Mouse (Mus musculus): Measurements from ENCODE around the gene C1qtnf5.

C1qtnf5 gene

DNA sequence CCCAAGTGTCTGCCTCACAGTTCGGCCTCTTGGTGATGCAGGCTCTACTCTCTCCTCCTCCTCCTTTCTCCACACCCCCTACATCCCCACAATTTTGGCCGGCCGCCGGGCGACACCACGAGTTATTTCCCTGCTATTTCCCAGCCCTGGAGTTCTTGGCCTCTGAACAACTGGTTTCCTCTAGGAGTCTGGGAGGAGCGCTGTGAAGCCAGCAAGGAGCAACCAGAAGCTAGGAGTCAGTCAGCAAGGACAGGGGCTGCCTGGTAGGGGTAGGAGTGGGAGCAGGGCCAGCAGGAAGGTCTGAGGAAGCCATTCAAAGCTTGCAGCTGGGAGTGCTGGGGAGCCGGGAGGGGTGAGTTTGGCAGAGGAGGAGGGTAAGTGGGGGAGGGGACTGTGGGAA is at the start of gene C1qtnf5:
Gene C1qtnf5 (plus strand): TSS at position 136 of the 400 bp plus-strand sequence.
- DNase-seq (ENCODE audit: low read depth, low spot score) = peak; percentile 45

DNA sequence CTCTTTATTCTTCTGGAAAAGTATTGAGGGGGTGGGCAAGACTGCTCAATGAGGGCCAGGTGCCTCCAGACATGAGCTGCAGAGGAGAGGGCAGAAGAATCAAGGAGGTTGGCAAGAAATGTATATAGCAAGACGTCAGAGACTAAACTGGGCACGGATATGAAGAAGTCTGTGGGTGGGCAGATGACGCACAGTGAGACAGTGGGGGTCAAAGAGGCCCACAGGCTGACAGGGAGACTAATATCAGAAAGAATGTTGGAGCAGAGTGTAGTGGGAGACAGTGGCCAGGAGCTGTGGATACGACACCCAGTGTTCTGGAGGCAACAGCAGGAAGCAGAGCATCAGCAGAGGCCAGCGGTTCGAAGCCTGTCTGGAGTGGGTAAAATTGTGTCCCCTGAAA is 48.4 kb upstream of the C1qtnf5 start:
- no peak for DNase-seq (ENCODE audit: low read depth, low spot score)

DNA sequence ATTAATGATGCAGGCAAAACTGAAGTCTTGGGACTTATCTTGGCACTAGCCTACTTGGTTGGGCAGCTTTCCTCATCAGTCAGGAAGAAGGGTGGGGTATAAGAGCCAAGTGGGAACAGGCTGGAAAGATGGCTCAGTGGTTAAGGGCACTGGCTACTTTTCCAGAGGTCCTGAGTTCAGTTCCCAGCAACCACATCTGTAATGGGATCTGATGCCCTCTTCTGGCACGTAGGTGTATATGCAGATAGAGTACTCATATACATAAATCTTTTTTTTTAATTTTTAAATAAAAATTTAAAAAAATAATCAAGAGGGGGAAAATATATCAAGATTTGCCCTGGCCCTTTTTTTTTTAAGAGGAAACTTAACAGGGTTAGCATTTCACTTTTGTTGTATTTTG is 41.9 kb upstream of the C1qtnf5 start:
- no peak for DNase-seq (ENCODE audit: low read depth, low spot score)

DNA sequence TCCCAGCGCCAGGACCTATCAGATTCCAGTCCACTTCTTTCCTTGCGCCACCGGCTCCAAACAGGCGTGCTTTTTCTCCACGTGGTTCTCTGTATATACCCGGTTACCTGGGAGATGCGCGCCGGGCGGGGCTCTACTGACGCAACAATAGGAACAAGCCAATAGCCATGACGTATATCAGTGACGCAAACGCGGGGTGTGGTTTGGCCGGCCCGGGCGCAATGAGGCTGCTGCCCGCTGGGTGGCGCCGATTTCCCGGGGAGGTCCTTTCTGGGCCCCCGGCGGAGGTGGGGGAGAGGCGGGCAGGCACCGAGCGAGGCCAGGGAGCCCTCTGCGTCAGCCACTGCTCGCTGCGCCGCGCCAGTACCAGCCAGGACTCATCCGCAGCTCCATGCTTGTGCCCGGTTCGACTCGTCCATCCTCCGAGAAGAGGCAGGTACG is 40.2 kb upstream of the C1qtnf5 start, which contains the start of gene Usp2:
Gene Usp2 (plus strand): TSS at position 237 of the 441 bp plus-strand sequence.
- DNase-seq (ENCODE audit: low read depth, low spot score) = peak; percentile 92

DNA sequence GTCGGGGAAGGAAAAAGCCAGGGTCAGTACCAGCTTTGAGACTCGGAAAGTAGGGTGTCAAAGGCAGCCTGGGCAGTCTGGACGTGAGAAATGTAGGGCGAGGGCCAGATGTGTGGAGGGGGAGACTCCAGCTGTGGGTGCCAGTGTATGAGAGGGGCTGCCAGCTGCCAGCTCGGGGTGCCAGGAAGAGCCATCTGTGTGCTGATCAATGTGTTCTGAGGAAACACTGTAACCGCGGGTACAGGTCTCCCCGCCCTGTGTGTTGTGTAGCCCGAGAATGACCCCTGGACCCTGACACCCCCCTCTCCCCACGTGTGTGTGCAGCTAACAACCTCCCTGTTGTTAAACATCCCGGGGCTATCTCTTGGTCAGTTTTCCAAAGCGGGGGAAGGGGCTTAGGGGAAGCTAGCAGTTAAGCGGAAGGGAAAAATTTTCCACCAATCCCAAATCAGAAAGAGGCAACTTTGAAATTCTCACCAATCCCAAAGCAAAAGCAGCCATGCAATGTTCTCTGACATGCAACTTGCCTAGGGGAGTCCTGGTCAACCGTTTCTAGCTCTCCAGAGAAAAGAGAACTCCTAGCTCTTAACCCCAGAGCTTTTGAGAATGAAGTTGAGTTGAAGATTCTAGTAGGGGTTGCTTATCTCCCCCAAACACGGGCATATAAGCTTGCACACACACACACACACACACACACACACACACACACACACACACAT is 39.6 kb upstream of the C1qtnf5 start:
- DNase-seq (ENCODE audit: low read depth, low spot score) = no peak

DNA sequence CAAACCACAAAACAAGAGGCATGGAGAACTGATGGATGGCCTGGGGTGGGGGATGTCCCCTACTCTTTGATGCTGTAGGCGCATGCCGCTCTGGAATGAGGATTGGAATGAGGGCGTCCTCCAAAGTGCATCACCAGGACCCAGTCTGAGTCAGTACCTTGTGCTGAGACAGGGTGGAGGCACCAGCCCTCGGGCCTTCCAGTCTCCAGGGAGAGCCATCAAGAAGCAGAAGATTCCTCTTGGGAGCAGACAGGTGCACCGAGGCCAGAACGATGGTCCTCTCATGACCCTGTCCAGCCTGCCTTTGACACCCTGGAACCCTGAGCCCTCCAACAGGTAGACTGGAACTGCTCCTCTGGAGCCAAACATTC is 39.1 kb upstream of the C1qtnf5 start:
- DNase-seq (ENCODE audit: low read depth, low spot score) = no peak

DNA sequence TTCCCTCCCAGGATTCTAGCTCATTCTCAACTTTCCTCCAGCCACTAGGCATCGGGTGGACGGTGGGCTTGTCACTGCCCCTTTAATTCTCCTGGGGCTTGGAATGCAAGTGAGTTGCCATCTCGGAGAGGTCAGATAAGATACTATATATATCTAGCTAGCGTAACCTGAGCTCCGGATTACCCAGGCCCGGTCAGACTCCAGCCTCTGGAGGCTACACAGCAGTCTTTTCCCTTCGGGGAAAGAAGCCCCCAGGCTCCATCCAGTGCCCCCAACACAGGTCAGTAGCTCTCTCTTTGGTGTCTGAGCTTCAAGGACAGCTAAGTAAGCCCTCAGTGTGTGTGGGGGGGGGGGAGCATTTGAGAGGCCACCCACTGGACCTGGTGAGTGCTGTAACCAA is 37.8 kb upstream of the C1qtnf5 start:
- no peak for DNase-seq (ENCODE audit: low read depth, low spot score)

DNA sequence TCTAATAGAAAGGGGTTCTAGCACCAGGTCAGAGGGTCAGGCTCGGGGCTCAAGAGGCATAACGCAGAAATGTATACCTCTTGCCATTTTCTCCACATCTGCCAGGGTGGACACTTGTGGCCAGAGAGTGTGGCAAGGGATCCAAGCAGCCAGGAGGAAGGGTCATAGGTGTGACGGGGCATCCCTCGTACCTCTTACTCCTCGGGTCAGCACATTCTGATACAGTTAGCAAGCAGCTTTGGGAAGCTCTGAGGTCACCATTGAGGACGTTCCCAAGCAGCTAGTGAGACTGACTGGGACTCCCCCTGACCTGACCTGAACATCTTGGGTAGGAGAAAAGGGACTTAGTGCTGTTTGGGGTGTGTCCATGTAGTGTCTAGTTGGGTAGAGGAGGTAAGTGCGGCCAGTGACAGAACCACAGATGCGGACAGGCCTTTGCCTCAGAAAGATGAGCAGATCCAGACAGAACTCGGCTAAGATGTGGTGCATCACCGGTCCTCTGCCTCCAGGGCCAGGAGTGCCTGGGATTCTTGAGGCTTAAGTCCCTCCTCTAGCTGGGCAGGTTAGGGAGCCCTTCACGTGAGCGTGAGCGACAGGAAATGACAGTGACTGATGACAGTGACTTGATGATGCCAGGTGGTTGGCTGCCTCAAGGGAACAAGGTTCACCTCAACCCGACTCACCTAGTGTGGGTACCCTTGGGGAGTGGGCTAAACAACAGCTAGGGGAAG is 36.8 kb upstream of the C1qtnf5 start:
- no peak for DNase-seq (ENCODE audit: low read depth, low spot score)

DNA sequence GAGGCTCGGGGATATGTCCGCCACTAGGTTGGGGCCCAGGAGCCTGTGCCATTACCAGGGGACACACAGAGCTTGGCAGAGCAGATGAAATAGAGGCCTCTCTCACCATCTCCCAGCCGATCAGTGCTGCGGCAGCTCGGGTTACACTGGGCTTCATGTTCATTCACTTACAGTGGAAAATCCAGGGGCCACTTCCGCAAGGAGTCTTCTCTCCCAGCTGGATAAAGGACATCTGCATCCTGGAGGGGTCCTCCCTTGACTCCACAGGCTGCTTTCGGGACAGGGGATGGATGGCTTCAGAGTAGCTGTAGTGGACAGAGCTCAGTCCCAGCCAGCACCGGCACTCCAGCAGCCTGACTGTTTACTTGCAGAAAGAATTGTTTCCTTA is 36.2 kb upstream of the C1qtnf5 start:
- DNase-seq (ENCODE audit: low read depth, low spot score) = no peak

DNA sequence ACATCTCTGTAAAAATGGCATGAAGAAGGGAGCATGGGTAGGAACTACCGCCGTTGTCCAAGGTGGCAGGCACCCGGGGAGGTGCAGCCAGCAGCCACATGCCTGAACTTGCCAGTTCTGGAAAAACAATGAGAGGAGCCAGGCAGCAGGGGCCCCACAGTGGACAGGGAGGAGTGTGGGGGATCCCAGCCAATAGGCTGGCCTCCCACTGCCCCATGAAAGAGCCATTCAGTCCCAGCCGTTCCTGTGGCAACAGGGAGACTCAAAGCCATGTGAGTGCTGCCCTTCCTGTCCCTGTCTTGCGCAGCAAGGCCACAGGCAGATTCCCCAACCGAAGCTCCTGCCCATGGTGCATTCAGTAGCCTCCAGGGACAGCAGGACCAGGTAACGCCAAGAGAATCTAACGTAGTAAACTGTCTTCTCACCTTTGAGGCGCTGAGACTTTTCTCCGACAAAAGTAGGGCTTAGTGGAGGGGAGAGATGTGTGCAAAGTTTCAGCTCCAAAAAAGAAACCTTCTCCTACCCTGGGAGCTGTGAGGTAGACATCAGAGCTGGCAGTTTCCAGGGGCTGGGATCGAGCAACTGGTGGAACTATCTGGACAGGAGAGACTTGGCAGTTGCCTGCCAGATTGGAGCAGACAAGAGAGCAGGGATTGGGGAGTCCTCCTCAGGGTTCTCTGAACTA is 35.0 kb upstream of the C1qtnf5 start:
- no peak for DNase-seq (ENCODE audit: low read depth, low spot score)

DNA sequence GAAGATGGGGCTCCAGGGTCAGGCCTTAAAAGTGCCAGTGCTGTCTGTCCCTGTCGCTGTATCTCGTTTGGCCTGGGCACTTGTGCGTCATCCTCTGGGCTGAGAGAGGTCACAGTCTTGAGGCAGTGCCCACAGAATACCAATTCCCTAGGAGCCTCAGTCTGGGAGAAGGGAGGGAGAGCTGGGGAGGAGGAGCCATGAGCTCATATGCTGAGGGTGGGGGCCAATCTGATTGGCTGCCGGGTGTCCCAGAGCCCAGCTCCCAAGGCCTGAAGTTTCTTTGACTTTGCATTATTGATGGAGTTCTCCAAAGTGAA is 34.5 kb upstream of the C1qtnf5 start:
- no peak for DNase-seq (ENCODE audit: low read depth, low spot score)

DNA sequence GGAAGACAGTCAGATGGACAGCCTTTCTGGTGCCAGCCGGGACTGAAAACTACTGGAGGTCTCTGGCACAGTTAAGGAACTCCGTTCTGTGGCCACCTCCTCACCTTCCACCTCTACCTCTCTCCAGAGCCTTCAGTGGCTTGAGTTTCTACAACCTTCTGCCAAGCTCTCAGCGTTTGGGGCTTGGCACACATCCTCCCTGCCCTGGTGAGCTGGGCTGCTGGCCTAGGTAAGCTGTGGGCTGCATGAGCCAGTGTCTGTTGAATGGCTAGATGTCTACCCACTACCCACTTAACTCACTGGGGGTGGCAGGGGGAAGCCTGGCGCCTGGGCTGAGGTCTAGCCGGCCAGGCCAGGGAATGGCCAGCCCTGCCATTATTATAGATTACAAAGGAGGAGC is 33.9 kb upstream of the C1qtnf5 start:
- no peak for DNase-seq (ENCODE audit: low read depth, low spot score)

DNA sequence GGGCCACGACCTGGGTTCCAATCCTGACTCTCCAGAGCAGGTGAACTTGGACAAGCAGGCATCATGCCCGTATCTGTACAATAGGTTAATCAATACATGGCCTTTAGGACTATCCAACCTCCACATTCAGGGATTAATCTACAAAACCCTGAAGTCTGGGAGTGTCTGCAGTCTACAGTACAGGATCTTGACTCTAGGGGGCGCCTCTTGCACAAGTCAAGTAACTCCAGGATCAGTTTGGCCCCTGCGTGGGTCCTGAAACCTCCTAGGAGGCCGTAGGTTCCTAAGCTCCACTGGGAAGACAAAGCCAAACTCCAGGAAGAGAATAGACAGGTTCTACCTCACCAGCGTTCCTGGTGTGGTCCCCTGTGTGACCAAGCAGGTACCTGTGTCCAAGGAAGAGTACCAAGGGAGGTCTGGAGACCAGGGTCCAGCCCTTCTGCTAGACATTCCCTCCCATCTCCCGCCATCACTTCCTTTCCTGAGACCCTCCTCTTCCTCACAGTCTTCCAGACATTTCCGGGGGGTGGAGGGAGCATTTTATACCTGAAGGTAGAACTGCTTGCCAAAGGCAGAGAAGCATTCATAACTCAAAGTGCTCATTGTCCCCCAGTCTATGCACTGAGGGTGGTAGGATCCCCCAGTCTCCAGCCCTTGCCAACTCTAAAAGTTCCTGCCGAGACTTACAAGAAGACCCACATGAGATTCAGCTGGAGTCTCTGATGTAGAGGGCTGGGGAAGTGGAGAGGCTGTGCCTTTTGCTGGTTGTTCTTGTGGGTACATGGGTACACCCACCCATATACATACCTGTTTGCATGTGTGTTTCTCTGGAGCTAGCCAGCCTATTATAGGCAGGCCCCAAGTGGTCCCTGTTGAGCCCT is 32.4 kb upstream of the C1qtnf5 start:
- DNase-seq (ENCODE audit: low read depth, low spot score) = no peak

DNA sequence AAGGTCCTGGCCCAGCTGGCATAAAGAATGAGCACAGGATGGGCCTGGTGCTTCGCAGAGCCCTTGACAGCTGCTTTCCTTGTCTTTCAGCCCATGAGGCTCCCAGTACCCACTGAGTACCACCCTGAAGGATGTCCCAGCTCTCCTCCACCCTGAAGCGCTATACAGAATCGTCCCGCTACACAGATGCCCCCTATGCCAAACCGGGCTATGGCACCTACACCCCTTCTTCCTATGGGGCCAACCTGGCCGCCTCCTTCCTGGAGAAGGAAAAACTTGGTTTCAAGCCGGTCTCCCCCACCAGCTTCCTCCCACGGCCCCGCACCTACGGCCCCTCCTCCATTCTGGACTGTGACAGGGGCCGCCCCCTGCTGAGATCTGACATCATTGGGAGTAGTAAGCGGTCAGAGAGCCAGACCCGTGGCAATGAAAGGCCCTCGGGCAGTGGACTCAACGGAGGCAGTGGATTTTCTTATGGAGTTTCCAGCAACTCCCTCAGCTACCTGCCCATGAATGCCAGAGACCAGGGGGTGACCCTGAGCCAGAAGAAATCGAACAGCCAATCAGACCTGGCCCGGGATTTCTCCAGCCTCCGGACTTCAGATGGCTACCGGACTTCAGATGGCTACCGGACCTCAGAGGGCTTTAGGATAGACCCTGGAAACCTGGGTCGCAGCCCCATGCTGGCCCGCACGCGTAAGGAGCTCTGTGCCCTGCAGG is 31.6 kb upstream of the C1qtnf5 start:
- no peak for DNase-seq (ENCODE audit: low read depth, low spot score)

DNA sequence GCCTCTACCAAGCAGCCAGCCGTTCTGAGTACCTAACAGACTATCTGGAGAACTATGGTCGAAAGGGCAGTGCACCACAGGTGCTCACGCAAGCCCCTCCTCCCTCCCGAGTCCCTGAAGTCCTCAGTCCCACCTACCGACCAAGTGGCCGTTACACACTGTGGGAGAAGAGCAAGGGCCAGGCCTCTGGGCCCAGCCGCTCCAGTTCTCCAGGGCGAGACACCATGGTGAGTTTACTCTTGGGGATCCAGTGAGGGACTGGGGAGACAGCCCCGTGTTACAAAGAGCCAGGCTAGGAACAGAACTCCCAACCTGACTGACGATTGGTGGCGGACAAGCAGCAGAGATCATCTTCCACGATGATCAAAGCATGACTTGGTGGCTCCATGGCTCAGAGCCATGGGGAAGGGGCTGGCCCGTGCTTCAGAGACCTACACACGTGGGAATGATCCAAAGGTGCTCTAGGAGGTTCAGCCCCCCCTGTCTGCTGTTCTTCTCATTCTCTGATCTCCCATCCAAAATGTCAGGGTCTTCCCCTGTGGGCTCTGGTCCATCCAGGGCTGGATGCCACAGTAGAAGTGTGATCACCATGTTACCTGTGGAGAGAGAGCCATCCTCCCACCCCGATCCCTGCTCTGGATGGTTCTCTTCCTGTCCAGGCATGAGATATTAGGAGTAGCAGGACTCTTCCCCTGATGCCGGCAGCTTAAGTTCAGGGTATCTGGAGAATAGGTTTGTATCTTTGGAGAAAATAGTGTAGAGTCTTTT is 30.9 kb upstream of the C1qtnf5 start:
- DNase-seq (ENCODE audit: low read depth, low spot score) = no peak

DNA sequence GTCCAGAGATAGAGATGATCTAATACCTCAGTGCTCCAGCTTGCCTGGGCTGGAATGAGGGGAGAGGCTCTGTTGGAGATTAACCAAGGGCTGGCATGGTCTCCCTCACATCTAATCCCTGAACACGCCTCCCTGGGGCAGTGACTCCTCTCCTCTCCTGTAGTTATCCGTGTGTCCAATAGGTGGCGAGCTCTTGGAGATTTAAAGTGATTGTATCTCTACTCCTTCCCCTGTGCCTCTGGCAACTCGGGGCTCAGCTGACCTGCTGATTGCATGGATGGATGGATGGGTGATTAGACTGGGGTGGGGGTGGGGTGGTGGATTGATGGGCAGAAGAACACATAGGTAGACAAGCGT is 30.3 kb upstream of the C1qtnf5 start:
- no peak for DNase-seq (ENCODE audit: low read depth, low spot score)

DNA sequence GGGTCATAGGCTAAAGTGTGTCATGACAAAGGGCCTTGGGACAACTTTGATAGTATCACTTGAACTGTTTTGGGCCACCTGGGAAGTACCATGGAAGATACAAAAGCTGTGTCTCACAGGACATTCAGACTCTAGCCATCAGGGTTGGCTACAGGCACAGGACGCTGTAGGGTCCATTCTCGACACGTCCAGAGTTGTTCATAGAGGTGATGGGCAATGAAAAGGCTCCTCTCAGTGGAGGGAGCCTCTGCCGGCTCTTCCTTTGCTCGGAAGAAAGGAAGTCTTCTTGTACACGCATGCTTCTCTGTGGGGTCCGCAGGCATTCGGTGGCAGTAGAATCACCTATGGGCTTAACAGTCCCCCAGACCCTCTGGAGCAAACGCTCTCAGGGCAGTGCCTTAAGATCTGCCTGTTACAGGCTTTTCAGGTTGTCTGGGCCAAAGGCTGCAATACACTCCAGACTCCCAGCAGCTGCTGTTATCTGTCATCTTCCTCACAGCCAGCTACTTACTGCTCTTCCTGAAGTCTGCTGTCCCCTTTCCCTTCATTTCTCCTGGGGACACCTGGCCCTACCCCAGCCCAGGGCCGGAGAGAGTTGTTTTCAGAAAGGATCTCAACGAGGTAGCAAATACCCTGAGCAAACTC is 29.7 kb upstream of the C1qtnf5 start:
- no peak for DNase-seq (ENCODE audit: low read depth, low spot score)

DNA sequence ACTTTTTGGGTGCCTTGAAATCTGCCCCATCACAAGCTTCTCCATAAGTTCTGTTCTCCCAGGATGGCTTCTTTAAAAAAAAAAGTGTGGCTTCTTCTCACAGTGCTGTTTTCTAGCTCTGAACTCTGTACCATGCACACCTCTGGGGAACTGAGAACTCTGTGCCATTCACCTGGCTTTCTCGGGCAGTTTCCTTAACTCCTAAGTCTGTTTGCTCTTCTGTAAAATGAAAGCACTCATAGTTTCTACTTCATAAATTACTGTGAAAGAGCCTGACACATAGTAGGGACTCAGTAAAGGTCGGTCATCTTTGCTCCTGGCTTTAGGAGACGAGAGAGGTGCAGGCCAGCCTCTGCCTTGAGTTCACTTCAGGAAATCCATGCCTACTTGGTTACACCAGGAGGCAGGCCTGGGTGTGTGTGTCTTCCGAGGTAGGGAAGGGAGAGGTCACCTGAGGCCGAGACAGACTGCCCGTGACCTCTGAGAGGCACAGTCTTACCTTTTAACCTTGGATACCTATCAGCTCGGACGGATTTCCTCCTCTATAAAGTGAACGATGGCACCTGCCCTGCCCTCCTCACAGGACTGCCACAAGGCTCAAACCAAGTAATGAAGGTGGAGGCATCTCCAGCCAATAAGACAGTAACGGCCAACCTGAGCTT is 28.8 kb upstream of the C1qtnf5 start:
- no peak for DNase-seq (ENCODE audit: low read depth, low spot score)

DNA sequence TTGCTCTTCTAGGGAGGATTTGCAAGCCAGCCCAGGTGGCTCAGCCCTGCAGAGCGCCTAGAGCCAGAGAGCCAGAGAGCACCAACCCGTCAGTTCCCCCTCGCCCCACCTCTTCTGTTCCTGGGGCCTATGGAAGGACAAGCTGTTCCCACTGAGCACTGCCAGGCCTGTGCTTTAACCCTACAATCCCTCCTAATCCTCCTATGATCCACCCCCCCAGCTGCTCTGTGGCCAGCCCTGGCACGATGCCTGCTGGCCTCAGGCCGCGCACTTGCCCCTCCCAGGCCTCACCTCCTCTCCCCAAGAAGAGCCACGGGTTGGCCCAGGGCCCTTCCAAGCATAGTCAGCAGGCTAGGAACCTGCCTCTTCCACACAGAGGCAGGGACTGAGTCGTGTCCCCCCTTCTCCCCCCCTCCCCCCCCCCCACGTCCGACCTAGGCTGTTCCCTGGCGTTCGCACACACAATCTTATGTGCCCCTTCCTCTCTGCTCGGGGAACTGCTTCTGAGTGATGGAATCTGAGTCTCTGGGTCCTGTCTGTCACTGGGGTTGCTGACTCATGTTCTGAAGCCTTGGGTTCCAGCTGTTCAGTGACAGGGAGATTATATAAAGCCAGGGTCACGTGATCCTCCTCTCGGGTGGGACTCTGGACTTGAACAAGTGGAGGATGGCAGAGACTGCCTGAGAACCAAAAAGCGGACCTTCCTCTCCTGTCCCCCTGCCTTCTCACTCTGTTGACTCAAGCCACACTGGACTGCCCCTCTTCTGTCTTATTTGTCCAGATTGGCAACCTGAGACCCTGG is 27.9 kb upstream of the C1qtnf5 start:
- DNase-seq (ENCODE audit: low read depth, low spot score) = no peak

Data from brain, embryonic 18.5 days (tissue).